Mouse (Mus musculus): Measurements from ENCODE around the gene Hist1h2bj. TPM values are rescaled to one million over a fixed set of nuclear protein-coding genes. Genes with fewer than 3 reads are reported as not detected.
A peak's percentile ranks its signal among the peaks of the same experiment; 100 is the strongest.

Gene Hist1h2bj
- total RNA-seq, 2 experiments from 2014 or later: 9.4 to 12.9 TPM

GRCm38 (mm10) chr13:22019934-22020835 is 22.8 kb upstream of the Hist1h2bj start:
- Histone ChIP-seq H3K27ac (no peak overlapping the region), H3K4me3 (peak overlapping the region; percentile 46)
- intact Hi-C loops (cut with DNase I): loop anchor here (5.0 to 10.0 kb wide), 2 partner anchors 103 to 165 kb away; no protein-coding TSS in a partner anchor
- no peak for TF ChIP-seq CTCF (IDR thresholded peaks at IDR 0.05)
- no peak for DNase-seq (ENCODE audit: extremely low spot score in 1 of 2, low spot score in 2 of 2)

- DNase-seq (ENCODE audit: extremely low spot score in 1 of 2, low spot score in 2 of 2): no peak
- intact Hi-C loops (cut with DNase I): loop anchor here (5.0 to 10.0 kb wide), 2 partner anchors 104 to 166 kb away; no protein-coding TSS in a partner anchor
- Histone ChIP-seq H3K4me3 (peak overlapping the region; percentile 46), H3K27ac (no peak overlapping the region)
- no peak for TF ChIP-seq CTCF (IDR thresholded peaks at IDR 0.05)
Measured at GRCm38 (mm10) chr13:22020901-22021339, 22.1 kb upstream of the Hist1h2bj start.

GRCm38 (mm10) chr13:22021581-22021980 is 21.4 kb upstream of the Hist1h2bj start:
- Histone ChIP-seq H3K27ac (no peak overlapping the region), H3K4me3 (peak overlapping the region; percentile 46)
- intact Hi-C loops (cut with DNase I): loop anchor here (5.0 to 10.0 kb wide), 2 partner anchors 104 to 167 kb away; no protein-coding TSS in a partner anchor
- DNase-seq (ENCODE audit: extremely low spot score in 1 of 2, low spot score in 2 of 2): no peak
- no peak for TF ChIP-seq CTCF (IDR thresholded peaks at IDR 0.05)

GRCm38 (mm10) chr13:22022241-22022640 is 20.8 kb upstream of the Hist1h2bj start:
- no peak for TF ChIP-seq CTCF (IDR thresholded peaks at IDR 0.05)

GRCm38 (mm10) chr13:22026058-22027031 is 16.7 kb upstream of the Hist1h2bj start:
- intact Hi-C loops (cut with DNase I): loop anchor here (5.0 to 10.0 kb wide), 5 partner anchors 172 to 1506 kb away; partner anchors contain the start of genes Hist1h2af and Hist1h4h

More at GRCm38 (mm10) chr13:22022241-22022640, 20.8 kb upstream of the Hist1h2bj start:
- peak; percentile 69 to 73 for DNase-seq (ENCODE audit: extremely low spot score in 1 of 2, low spot score in 2 of 2)
- H3K4me3 ChIP-seq: peak overlapping the region; percentile 46
- H3K27ac ChIP-seq: no peak overlapping the region
- intact Hi-C loops (cut with DNase I): loop anchor here (5.0 to 10.0 kb wide), 2 partner anchors 105 to 167 kb away; no protein-coding TSS in a partner anchor

GRCm38 (mm10) chr13:22028673-22029460 is 14.1 kb upstream of the Hist1h2bj start:
- peak overlapping the region; percentile 79 for H3K27ac ChIP-seq
- peak; percentile 95 for TF ChIP-seq CTCF (IDR thresholded peaks at IDR 0.05)
- intact Hi-C loops (cut with DNase I): loop anchor here (1.0 to 10.0 kb wide), 8 partner anchors 55 to 1503 kb away; partner anchors contain the start of genes Hist1h2af and Hist1h4h
- peak overlapping the region; percentile 52 for H3K4me3 ChIP-seq
- DNase-seq (ENCODE audit: extremely low spot score in 1 of 2, low spot score in 2 of 2): peak; percentile 89 to 92

More at GRCm38 (mm10) chr13:22026058-22027031, 16.7 kb upstream of the Hist1h2bj start:
- Histone ChIP-seq H3K27ac (no peak overlapping the region), H3K4me3 (peak overlapping the region; percentile 58)
- TF ChIP-seq CTCF (IDR thresholded peaks at IDR 0.05): no peak; the same call in 1 of the 2 replicates
- DNase-seq (ENCODE audit: extremely low spot score in 1 of 2, low spot score in 2 of 2): peak; percentile 86 to 91

- Histone ChIP-seq H3K4me3 (no peak overlapping the region), H3K27ac (no peak overlapping the region)
- no peak for TF ChIP-seq CTCF (IDR thresholded peaks at IDR 0.05)
- no peak for DNase-seq (ENCODE audit: extremely low spot score in 1 of 2, low spot score in 2 of 2)
- intact Hi-C loops (cut with DNase I): loop anchor here (1.0 to 10.0 kb wide), 8 partner anchors 90 to 1502 kb away; partner anchors contain the start of genes Hist1h2af and Hist1h4h
Measured at GRCm38 (mm10) chr13:22029928-22030327, 13.1 kb upstream of the Hist1h2bj start.

GRCm38 (mm10) chr13:22030493-22030892 is 12.5 kb upstream of the Hist1h2bj start:
- intact Hi-C loops (cut with DNase I): loop anchor here (10.0 kb wide), 1 partner anchor 206 kb away; no protein-coding TSS in a partner anchor
- Histone ChIP-seq H3K4me3 (no peak overlapping the region), H3K27ac (no peak overlapping the region)
- TF ChIP-seq CTCF (IDR thresholded peaks at IDR 0.05): peak; percentile 73
- DNase-seq (ENCODE audit: extremely low spot score in 1 of 2, low spot score in 2 of 2): no peak

GRCm38 (mm10) chr13:22033741-22034442 is 9.1 kb upstream of the Hist1h2bj start:
- TF ChIP-seq CTCF (IDR thresholded peaks at IDR 0.05): no peak
- Histone ChIP-seq H3K4me3 (no peak overlapping the region), H3K27ac (no peak overlapping the region)
- no peak for DNase-seq (ENCODE audit: extremely low spot score in 1 of 2, low spot score in 2 of 2)
- intact Hi-C loops (cut with DNase I): loop anchor here (10.0 kb wide), 1 partner anchor 209 kb away; no protein-coding TSS in a partner anchor
